Mouse (Mus musculus) skeletal muscle tissue, adult 2 months (tissue): ENCODE measurements around the gene Cnga3.

Experiments
- DNase-seq: peaks from one replicate; pipeline ENCODE4 v3.0.0-alpha.2; 2012; ENCODE audit warnings: low read depth, low spot score

Gene Cnga3

DNA sequence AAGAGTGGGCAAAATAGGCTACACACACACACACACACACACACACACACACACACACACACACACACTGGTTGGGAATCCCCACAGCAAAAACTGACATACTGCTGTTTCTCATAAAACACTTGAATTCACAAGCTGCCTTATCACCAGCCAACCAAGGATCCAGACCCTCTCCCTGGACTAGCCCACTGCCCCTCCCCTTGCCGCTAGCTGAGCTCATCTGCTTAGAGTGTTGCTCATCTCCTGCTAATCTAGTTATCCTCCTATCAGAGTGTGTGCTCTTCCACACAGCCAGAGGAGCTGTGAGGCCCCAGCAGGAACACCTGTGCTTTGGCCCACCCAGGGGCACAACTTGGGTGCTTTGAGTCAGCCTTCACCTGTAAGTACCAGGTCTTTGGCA lies at the start of gene Cnga3:
Gene Cnga3, plus strand, starts transcription at position 291 of the 400 bp plus-strand sequence.
- DNase-seq, result no peak

DNA sequence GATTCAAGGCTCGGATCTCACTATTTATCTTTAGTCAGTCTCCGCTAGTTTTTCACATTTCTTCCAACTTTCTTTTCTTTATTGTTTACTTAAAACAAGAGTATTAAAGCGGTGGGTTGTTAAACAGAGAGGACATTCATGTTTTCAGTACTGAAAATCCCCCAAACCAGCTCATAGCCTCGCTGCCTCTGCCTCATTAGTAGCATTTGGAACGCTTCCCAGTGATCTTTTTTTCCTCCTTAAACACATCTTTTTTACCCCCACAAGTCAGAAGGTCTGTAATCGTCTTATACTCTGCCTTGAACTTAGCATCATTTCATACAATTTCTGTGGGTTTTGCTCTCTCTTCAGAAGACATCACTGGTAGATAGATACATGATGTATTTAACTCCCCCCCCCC lies 48.2 kb upstream of the Cnga3 start:
- no peak for DNase-seq

DNA sequence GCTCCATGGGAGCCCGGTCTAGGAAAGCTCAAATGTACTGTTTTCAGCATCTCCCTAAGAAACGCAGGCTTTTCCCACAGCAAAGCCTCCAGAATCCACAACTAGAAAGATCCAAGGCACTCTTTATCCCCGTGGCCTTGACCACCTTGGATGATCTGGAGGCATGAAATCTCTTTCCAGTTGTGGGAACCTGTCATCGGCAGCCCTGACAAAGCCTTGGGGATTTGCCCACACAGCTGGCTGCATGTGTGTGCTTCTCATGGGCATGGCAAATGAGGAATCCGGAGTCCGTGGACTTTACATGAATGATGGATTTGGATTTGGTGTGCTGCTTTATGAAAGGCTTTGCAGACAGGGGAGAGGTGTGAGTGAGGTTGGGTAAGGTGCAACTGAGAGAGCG lies 46.3 kb upstream of the Cnga3 start:
- no peak for DNase-seq

DNA sequence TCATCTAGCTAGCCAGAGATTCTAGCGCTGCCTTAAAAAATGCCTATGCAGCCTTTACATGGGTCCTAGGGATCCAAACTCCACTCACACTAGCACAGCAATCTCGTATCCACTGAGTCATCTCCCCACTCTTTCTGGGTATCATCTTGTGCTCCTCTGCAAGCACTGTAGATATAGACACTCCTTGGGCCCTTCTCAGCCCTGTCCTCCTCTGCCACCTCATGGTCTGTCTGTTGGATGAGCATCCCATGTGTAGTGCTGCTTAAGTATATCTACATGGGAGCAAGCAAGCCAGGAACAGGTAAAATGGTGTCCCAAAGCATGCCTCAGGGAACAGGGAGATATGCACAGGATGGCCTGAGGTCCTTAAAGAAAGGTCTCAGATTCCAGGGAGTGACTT lies 36.4 kb upstream of the Cnga3 start:
- DNase-seq, result peak; percentile 7

DNA sequence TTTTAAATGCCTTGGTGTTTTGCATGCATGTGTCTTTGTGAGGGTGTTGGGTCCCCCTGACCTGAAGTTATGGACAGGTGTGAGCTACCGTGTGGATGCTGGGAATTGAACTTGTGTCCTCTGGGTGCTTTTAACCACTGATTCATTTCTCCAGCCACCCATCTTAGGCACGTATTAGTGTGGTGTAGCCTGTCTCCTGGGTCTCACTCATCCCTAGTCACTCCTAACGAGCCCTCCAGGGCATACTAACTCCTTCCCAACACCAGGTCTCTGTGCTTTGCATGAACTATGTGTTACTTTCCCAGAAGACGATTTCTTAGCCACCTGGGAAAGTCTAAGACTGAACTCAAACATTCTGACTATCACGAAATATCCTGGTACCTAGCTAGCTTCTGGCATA lies 34.4 kb upstream of the Cnga3 start:
- no peak for DNase-seq

DNA sequence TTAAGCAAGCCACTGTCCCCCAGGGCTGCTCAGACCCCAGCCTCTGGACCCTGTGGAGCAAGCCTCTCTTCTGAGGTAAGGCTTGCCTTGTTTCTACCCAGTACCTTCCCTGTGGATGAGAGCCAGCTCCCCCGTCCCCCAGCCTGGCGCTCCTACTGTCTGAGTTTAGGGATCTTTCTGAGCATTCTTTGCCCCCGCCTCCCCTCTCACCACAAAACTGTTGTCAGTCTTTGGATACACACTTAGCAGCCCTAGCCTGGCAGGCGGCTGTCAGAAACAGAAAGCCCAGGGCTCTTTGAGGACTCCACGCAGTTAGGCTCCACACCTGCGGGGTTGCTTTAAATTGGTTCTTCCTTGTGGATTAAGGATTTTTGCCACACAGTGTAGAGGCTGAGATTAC lies 27.2 kb upstream of the Cnga3 start:
- DNase-seq, result no peak

DNA sequence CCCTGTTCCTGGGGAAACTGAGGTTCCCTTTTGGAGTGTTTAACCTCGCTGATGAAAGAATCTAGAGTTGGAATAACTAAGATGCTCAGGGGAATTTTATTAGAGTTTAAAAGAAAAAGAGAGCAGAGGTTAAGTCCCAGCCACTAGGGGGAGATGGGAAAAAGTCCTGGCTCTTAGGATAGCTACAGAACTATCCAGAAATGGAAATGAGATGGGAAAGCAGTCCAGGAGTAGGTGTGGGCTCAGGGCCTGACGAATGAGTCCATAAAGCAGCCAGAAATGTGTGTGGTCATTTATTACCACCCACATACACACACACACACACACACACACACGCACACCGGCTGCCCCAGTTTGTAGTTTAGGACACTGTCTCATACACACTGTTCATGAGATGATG lies 19.6 kb upstream of the Cnga3 start:
- no peak for DNase-seq

DNA sequence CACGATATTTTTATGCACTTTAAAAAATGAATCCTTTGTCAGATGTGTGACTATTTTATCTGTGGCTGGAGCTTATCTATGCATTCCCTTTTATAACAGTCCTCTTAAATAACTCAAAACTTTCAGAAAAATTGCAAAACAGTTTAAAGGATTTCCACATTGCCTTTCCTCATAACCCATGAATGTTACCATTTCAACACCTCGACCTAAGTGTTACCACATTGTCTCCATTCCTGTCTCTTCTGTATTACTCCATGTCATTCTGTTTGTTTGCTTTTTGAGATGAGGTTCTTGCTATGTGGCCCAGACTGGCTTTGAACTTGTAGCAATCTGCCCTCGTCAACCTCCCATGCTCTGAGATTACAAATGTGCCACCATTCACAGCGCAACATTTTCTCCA lies 12.8 kb upstream of the Cnga3 start:
- DNase-seq, result no peak

DNA sequence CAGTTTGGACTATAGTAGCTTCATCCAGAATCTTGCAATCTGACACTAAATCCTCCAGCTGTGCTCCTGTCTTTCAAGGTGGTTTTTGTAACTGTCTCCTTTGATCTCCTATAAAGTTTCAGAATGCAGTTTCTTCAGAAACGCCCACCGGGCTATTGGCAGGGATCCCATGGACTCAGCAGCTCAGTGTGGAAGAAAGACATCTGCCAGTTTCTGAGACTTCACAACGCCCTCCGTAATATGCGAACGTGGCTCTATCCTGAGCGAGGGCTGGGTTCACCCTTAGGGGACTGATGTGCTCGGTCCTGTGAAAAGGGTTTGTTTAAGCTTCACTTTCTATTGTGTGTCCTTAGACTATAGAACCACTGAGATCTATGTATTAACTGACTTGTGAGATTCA lies 6.5 kb upstream of the Cnga3 start:
- no peak for DNase-seq

DNA sequence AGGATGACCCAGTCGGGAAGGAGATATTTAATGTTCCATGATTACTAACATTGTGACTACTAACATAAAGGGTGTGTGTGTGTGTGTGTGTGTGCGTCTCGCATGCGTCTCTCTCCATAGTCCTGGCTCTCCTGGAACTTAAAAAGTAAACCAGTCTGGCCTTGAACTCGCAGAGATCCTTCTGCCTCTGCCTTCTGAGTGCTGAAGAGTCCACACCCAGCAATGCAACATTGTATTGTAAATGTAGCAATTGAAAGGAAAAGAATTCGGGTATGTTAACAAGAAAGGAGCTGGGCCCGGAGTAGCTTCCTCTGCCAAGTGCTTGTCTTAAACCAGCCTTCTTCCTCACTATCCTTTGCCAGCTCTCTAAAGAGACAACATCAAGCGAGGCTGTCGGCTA lies 1.9 kb upstream of the Cnga3 start:
- DNase-seq, result no peak

DNA sequence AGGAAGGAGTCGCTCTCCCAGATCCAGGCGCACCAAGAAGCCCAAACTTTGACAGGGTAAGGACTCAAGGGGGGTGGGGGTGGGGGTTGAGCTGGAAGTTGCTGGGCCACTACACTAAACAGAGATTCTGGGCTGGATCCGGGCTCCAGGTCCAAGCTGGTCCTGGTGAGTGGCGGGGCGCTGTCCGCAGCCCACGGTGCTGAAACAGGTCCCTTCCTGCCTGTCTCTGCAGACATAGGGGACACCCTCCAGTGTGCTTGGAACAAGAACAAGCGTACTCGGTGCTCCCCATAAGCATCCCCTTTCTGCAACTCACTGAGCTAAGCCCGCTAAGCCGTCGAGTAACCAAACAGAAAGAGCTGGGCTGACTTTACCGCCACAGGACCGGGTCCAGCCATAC lies 4.2 kb downstream of the Cnga3 start:
- DNase-seq, result no peak

DNA sequence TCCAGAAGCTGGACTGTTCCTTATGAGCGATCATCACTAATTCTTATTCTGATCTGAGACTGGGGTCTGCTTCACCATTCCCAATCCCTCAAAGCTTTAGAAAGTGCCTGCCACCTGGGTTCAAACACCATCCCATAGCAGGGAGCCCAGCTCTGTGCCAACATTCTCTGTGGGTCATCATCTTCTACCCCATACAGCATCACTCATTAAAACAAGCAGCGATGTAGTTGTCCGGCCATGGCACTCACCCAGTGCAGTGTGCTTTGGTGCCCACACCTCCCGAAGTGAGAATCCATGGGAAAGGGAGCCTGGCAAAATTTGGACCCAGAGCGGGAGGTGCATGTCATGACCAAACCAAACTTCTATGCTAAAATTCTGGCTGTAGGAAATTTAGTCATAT lies 5.4 kb downstream of the Cnga3 start:
- no peak for DNase-seq

DNA sequence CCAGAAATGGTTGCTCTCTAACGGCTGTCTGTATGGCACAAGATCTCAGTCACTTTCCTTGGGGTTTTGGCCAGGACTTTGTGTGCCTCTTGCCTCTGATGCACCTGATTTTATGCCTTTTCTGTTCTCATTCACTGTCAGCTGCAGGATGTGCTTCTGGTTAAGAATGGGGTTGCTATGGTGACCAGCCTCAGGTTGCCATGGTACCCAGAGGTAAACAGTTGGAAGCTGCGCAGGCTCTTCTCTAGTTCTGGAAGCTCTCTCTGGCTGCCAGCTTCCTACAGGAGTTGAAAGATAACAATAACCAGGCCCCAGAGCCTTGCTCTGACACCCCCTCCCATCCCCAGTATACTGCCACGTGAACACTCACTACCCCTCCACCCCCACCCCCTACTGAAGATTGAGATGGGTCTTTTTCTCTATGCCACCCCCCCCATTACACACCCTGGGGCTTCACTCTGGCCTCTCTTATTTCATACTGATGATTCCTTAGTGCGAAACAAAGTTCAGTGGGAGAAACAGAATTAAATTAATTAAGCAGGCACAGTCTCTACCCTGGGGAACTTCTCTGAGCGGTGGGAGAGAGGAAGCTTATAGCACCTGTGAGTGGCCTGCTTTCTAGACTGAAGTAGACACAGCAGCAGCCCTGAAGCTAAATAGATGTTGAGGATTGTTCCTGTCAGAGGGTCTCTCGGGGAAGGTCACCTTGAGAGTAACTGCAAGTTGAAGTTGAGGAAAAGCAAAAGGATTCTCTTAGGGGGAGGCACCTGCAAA lies 6.1 kb downstream of the Cnga3 start:
- DNase-seq, result no peak

DNA sequence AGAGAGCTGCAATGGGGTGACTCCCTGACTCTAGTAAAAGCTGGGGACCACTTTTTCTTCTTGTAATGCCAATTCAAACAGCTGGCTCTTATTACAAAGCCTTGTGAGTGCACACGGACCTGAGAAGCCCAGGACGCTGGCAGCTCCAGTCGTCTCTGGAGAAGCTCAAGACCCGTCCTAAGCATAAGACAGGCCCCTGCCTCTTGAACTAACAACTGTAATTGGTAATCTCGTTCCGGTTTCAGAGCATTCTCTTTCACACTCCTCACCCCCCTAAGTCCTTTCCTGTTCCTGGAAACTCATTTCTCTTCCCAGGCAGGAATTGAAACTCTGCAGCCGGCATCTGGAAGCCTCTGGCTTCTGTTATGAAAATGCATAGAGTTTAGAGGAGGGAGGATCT lies 7.8 kb downstream of the Cnga3 start:
- DNase-seq, result no peak

DNA sequence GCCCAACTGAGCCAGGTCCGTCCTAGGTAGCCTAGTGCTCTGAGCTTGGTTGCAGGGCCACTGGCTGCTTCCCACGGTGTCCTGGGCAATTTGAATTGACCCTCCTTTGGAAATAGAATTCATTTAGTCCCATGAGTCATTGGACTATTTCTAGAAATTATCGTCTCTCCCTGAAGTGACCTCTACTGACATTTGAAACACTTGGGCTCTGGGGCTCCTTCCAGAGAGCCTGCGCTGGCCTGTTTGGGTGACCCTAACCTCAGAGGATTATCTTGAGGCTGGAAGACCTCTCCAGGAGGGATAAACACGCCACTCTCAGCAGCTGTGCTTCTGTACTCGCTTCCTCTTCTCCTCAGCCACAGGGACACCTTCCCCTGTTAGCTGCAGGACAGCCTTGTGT lies 16.2 kb downstream of the Cnga3 start:
- DNase-seq, result peak; percentile 87

DNA sequence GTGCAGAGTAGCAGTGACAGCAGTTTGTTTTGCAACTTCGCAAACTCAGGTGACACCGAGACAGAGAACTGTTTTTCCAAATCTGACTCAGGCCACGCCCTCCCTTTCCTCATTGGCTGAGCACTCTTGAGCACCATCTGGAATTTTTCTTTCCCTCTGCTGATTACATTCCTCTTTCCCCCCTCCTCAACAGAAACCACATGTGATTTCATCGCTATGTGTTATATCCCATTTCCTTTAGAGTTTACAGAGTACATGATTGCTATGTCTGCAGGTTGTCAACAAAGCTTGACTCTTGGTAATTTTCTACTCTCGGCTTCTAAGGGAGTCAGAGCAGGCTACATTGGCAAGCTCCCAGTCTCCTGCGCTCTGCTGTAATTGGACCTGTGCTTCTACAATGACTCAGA lies 17.1 kb downstream of the Cnga3 start:
- DNase-seq, result peak; percentile 71

DNA sequence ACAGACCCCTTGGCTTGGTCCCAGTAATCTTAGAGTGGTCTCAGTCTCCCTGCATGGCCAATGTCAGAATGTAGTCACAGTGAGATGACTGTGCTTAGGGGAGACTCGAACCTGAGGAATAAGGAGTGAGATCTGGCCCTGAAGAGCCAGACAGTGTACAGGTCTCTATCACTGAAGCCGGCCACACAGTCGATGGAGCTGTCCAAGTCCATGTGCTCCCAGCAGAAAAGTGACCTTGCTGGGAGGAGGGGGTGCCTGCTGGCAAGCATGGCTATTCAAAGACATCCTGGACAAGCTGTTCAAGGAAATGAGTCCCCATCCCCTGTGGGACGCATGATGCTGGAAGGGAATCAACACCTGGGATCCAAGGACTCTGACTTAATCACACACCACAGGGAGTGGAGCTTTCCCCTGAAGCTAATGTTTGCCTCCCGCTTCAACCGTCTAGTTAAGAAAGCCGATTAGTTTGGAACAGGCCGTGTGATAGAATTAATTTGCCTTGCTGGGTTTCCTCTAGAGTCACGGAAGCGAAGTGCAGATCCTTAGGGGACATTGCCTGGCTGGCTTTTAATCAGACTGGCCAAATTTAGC lies 24.9 kb downstream of the Cnga3 start:
- no peak for DNase-seq

DNA sequence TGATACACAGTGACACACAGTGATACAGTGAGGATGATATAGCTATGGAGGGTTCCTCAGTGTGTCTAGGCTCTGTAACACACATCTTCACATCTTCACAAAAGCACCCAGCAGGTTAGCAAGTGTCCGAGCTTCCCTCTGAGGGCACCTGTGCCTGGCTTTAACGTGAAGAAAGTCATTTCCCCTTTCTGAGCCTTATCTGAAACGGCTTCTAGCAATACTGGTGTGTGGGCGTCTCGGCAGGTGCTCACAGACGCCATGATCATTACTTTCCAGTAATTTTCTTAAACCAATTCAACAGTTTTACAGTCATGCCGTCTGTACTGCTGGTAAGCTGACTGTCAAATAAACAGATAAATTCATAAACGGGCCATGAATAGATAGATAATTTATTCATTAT lies 28.0 kb downstream of the Cnga3 start:
- DNase-seq, result no peak

DNA sequence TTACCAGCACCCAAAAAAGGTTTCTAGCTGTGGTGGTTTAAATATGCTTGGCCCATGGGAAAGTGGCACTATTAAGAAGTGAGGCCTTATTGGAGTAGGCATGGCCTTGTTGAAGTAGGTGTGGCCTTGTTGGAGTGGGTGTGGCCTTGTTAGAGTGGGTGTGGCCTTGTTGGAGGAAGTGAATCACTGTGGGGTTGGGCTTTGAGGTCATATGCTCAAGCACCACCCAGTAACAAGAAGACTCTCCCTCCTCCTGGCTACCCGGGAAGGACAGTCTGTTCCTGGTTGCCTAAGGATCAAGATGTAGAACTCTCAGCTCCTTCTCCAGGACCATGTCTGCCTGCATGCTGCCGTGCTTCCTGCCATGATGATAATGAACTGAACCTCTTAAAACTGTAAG lies 32.2 kb downstream of the Cnga3 start:
- no peak for DNase-seq

DNA sequence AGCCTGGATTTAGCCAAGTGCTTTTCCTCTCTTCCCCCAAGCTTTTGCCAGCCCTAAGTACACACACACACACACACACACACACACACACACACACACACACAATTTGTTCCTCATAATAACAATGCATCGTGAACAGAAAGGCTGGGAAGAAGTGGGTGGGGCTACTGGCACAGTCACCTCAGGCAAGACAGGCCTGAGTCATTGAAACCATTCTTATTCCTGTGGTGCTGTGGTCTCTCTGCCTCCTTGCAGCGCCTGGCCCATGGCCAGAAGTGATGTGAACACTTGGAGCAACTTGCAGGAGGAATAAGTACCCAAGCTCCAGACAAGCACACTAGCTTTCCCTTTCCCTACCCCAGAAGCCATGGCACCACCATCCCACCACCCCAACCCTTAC lies 34.2 kb downstream of the Cnga3 start:
- peak; percentile 36 for DNase-seq

DNA sequence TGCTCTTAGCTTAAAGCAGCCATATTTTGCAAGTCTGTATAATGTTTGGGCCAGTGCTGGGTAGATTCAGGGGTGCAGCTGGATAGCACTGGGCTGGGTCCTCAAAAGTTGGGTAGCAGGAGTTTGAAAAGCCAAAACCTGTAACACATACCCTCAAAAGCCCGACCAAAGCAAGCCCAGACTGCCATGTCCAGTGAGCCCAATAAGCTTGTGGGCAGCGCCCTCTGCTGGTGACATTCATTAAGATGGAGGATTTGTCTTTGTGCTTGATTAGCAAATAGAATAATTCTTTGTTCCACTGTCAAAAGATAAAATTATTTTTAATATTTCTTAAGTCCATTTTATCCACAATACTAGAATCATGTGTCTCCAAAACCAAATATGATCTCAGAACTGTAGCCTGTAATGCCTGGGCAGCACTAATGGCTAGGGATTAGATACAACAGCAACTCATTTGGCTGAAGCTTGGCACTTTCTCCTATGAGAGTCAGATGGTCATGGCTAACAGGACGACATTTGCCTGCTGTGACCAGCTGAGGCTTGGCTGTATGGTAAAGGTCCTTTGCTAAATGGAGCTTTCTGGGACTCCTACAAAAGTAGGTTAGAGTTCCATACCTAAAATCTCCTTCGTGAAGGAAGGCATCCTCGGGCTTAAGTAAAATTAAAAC lies 36.5 kb downstream of the Cnga3 start:
- peak; percentile 71 for DNase-seq

DNA sequence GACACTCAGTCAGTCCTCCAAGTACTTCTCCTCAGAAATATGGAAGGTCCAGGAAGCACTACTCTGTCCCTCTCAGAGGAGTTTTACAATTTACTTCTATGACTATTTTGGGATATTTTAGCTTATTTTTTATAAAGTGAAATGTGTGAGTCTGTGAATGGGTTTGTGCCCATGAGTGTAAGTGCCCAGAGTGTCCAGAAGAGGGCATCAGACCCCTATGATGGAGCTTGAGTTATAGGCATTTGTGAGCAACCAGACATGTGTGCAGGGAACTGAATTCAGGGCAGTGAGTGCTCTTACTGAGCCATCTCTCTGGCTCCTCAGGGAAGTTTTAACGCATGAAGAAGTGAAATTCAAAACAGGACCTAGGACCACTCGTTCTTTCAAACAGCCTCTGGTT lies 44.2 kb downstream of the Cnga3 start:
- DNase-seq, result no peak

DNA sequence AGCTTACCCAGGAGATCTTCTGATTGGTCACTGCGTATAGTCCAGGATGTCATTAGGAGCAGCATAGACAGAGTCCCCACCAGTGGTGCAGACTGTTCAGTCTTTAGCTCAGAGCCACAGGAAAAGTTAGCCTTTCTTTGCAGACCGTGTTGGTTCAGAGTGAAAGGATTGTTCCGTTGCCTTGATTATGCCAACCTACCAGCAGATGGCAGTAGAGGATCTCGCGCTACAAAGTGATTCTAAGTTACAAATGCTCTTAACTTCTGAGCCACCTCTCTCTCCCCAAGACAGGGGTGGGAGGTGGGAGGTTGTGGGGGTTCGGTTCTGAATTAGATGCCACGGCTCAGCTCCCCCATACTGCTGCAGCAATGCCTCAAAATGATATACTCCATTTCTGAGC lies 58.2 kb downstream of the Cnga3 start:
- peak; percentile 41 for DNase-seq
